Mouse (Mus musculus): Measurements from ENCODE around the gene E130311K13Rik. TPM values are rescaled to one million over a fixed set of nuclear protein-coding genes. Genes with fewer than 3 reads are reported as not detected.

E130311K13Rik gene
- polyA plus RNA-seq, 1 experiment from 2014 or later = 6.8 TPM

GRCm38 (mm10) chr3:63919634-63920033, 9.6 kb downstream of the E130311K13Rik start:
- Histone ChIP-seq H3K4me2 (no peak overlapping the region), H3K36me3 (peaks cover 16% of the 10 kb centered on the region), H3K4me3 (replicated peaks) (no peak overlapping the region), H3K27ac (no peak overlapping the region), H3K9ac (no peak overlapping the region), H3K9me3 (replicated peaks) (no peaks in the 10 kb centered on the region), H3K4me1 (no peaks in the 10 kb centered on the region), H3K27me3 (no peaks in the 10 kb centered on the region)
- no peak for ATAC-seq (replicated peaks; ENCODE audit: low FRiP score)
- WGBS = 73% methylated on average over 3 of the region's 3 CpGs

GRCm38 (mm10) chr3:63910301-63910700, 19.0 kb downstream of the E130311K13Rik start:
- H3K9ac ChIP-seq = no peak overlapping the region
- no peak overlapping the region for H3K4me2 ChIP-seq
- peaks cover 2% of the 10 kb centered on the region for H3K4me1 ChIP-seq
- H3K4me3 ChIP-seq (replicated peaks) = no peak overlapping the region
- 49% methylated on average over 4 of the region's 4 CpGs for WGBS
- H3K36me3 ChIP-seq = no peaks in the 10 kb centered on the region
- no peak overlapping the region for H3K27ac ChIP-seq
- H3K27me3 ChIP-seq = no peaks in the 10 kb centered on the region; the same call in 1 of the 2 replicates
- ATAC-seq (replicated peaks; ENCODE audit: low FRiP score) = no peak
- H3K9me3 ChIP-seq (replicated peaks) = no peaks in the 10 kb centered on the region

- WGBS = 2% methylated on average over 18 of the region's 18 CpGs
These were observed 24.0 kb downstream of the E130311K13Rik start for GRCm38 (mm10) chr3:63905241-63905640.

DNA sequence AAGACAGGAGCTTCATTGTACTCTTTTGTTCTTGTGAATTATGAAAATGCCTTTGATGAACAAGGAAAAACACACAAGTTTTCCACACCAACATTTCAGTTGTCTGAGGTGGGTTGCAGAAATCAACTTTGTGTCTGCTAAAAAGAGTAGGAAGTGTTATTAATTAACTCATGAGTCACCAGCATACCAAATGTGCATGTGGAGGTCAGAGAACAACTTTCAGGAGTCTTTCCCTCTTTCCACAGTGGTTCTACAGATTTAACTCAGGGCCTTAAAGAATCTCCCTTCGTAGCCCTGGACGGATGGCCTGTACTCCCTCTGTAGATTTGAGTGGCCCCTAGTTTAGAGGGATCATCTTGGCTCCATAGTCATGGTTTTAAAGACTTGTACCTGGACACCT, 25.1 kb downstream of the E130311K13Rik start:
- H3K36me3 ChIP-seq = no peaks in the 10 kb centered on the region
- H3K4me3 ChIP-seq (replicated peaks) = no peak overlapping the region
- WGBS = 74% methylated on average over 2 of the region's 2 CpGs
- no peaks in the 10 kb centered on the region for H3K9me3 ChIP-seq (replicated peaks)
- H3K9ac ChIP-seq = no peak overlapping the region
- H3K27ac ChIP-seq = peak overlapping the region; percentile 75
- H3K27me3 ChIP-seq = no peaks in the 10 kb centered on the region; the same call in 1 of the 2 replicates
- H3K4me1 ChIP-seq = peaks cover 20% of the 10 kb centered on the region
- ATAC-seq (replicated peaks; ENCODE audit: low FRiP score) = no peak
- H3K4me2 ChIP-seq = no peak overlapping the region

More at GRCm38 (mm10) chr3:63905241-63905640, 24.0 kb downstream of the E130311K13Rik start:
- H3K36me3 ChIP-seq = no peaks in the 10 kb centered on the region
- H3K4me3 ChIP-seq (replicated peaks) = peak overlapping the region; percentile 36
- H3K27me3 ChIP-seq = no peaks in the 10 kb centered on the region; the same call in 1 of the 2 replicates
- ATAC-seq (replicated peaks; ENCODE audit: low FRiP score) = no peak
- H3K27ac ChIP-seq = no peak overlapping the region
- H3K4me1 ChIP-seq = peaks cover 10% of the 10 kb centered on the region
- H3K9ac ChIP-seq = peak overlapping the region; percentile 43
- H3K4me2 ChIP-seq = peak overlapping the region; percentile 71
- no peaks in the 10 kb centered on the region for H3K9me3 ChIP-seq (replicated peaks)

GRCm38 (mm10) chr3:63900021-63900571, 29.2 kb downstream of the E130311K13Rik start:
- H3K4me2 ChIP-seq = peak overlapping the region; percentile 88
- H3K9me3 ChIP-seq (replicated peaks) = no peaks in the 10 kb centered on the region
- H3K27ac ChIP-seq = peak overlapping the region; percentile 89
- H3K4me3 ChIP-seq (replicated peaks) = peak overlapping the region; percentile 59
- peaks cover 42% of the 10 kb centered on the region for H3K4me1 ChIP-seq
- H3K9ac ChIP-seq = no peak overlapping the region
- WGBS = 3% methylated on average over 12 of the region's 12 CpGs
- ATAC-seq (replicated peaks; ENCODE audit: low FRiP score) = peak; percentile 53
- no peaks in the 10 kb centered on the region for H3K27me3 ChIP-seq
- H3K36me3 ChIP-seq = no peaks in the 10 kb centered on the region

DNA sequence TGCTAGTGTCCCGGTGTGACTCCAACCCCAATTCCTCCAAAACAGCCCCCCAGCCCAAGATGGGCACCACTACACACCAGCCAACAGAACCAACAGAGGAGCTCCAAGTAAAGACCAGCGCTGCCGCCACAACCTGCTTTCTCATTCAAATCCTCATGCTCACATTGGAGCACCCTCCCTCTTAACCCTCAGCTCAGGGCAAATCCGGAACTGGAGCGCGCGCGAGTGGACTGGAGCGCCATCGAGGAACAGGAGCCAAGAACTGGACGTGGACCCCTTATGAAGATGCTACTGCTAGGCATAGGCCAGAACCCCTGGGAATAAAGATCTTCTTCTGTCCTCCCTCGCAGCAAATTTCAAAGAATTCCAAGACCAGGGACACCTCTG, 30.0 kb downstream of the E130311K13Rik start, which contains the start of gene Plch1:
Gene Plch1, minus strand, starts transcription at position 164 of the 387 bp plus-strand sequence.
- Histone ChIP-seq H3K36me3 (no peaks in the 10 kb centered on the region), H3K27me3 (no peaks in the 10 kb centered on the region), H3K4me2 (peak within 1 kb of the TSS; percentile 88), H3K9me3 (replicated peaks) (no peaks in the 10 kb centered on the region), H3K4me3 (replicated peaks) (peak within 1 kb of the TSS; percentile 59), H3K9ac (peak within 1 kb of the TSS; percentile 58), H3K4me1 (peaks cover 43% of the 10 kb centered on the region), H3K27ac (peak within 1 kb of the TSS; percentile 89)
- ATAC-seq (replicated peaks; ENCODE audit: low FRiP score) = peak; percentile 77
- WGBS = under 1% methylated on average over 12 of the region's 12 CpGs

DNA sequence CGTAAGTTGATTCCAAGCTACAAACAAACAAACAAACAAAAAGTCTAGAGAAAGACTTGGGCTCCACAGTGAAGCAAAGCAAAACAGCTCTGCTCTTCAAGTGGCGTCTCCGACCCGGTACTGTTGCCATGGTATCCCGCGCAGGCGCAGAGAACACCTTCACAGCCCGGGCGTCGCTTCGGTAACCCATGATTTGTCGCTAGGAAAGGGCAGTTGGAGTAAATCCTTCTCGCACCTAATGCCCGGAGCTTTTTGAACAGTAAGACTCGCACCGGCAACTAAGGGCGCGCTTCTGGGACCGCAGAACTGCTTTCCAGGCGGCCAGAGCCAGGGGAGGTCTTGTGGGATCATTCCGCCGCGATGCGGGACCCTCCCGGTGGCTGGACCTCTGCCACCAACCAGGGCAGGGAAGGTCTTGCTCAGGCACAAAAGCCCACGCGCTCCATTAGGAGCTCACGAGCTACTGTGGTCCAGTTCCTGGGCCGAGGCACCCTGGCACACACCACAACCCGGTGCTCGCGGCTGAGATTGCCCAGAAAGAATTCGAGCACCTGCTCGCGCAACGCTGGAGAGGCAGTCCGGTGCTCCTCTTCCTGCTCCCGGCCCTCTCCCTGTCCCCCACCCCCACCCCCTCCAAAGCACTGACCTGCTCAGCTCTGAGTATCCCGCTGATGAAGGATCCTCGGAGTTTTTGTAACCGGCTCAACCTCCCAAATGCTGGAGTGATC, 30.5 kb downstream of the E130311K13Rik start:
- peak; percentile 80 for ATAC-seq (replicated peaks; ENCODE audit: low FRiP score)
- WGBS = under 1% methylated on average over 41 of the region's 41 CpGs
- Histone ChIP-seq H3K4me1 (peaks cover 41% of the 10 kb centered on the region), H3K36me3 (no peaks in the 10 kb centered on the region), H3K9ac (peak overlapping the region; percentile 58), H3K27ac (peak overlapping the region; percentile 89), H3K4me3 (replicated peaks) (peak overlapping the region; percentile 59), H3K27me3 (no peaks in the 10 kb centered on the region), H3K4me2 (peak overlapping the region; percentile 88), H3K9me3 (replicated peaks) (no peaks in the 10 kb centered on the region)

- Histone ChIP-seq H3K4me3 (replicated peaks) (0 out of 2 replicates have a peak overlapping the region, but pooled peaks have one; percentile 59), H3K4me2 (peak overlapping the region; percentile 88), H3K9me3 (replicated peaks) (no peaks in the 10 kb centered on the region), H3K4me1 (peaks cover 45% of the 10 kb centered on the region), H3K9ac (no peak overlapping the region), H3K36me3 (no peaks in the 10 kb centered on the region), H3K27ac (no peak overlapping the region), H3K27me3 (no peaks in the 10 kb centered on the region)
- no peak for ATAC-seq (replicated peaks; ENCODE audit: low FRiP score)
- WGBS = 2% methylated on average over 1 of the region's 1 CpGs
These were observed 32.1 kb downstream of the E130311K13Rik start for GRCm38 (mm10) chr3:63897177-63897576.

GRCm38 (mm10) chr3:63896303-63896702, 33.0 kb downstream of the E130311K13Rik start:
- Histone ChIP-seq H3K36me3 (no peaks in the 10 kb centered on the region), H3K27ac (no peak overlapping the region), H3K9me3 (replicated peaks) (no peaks in the 10 kb centered on the region), H3K4me3 (replicated peaks) (no peak overlapping the region), H3K9ac (no peak overlapping the region), H3K4me1 (peaks cover 45% of the 10 kb centered on the region), H3K27me3 (no peaks in the 10 kb centered on the region), H3K4me2 (0 out of 2 replicates have a peak overlapping the region, but pooled peaks have one; percentile 19)
- no peak for ATAC-seq (replicated peaks; ENCODE audit: low FRiP score)
- 53% methylated on average over 4 of the region's 4 CpGs for WGBS

- WGBS = 25% methylated on average over 2 of the region's 2 CpGs
- Histone ChIP-seq H3K4me3 (replicated peaks) (no peak overlapping the region), H3K36me3 (no peaks in the 10 kb centered on the region), H3K27ac (no peak overlapping the region), H3K9ac (no peak overlapping the region), H3K4me1 (peaks cover 45% of the 10 kb centered on the region), H3K9me3 (replicated peaks) (no peaks in the 10 kb centered on the region), H3K27me3 (no peaks in the 10 kb centered on the region), H3K4me2 (no peak overlapping the region)
- no peak for ATAC-seq (replicated peaks; ENCODE audit: low FRiP score)
These were observed 33.5 kb downstream of the E130311K13Rik start for GRCm38 (mm10) chr3:63895786-63896185.

GRCm38 (mm10) chr3:63893677-63894076, 35.6 kb downstream of the E130311K13Rik start:
- Histone ChIP-seq H3K4me3 (replicated peaks) (peak overlapping the region; percentile 21), H3K9ac (no peak overlapping the region), H3K36me3 (no peaks in the 10 kb centered on the region), H3K4me2 (peak overlapping the region; percentile 35), H3K9me3 (replicated peaks) (no peaks in the 10 kb centered on the region), H3K27me3 (no peaks in the 10 kb centered on the region), H3K4me1 (peaks cover 32% of the 10 kb centered on the region), H3K27ac (peak overlapping the region; percentile 75)
- ATAC-seq (replicated peaks; ENCODE audit: low FRiP score) = peak; percentile 24
- 41% methylated on average over 7 of the region's 7 CpGs for WGBS

DNA sequence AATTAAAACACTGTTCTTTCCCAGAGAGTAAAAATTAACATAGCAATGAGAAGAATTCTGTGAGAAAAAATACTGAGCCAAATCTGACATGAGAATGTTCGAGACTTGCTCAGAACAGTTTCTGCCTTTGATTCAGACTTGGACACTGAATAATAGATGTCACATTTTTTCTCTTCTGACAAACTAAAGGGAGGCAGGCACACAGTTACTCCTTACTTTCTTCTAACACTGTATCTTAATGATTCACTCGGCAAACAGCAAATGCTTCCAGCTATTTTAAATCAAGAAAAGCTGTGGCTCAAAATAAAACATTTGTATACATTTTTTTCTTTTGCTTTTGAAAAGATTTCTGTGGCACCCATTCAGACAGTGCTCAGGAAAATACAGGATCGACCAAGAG, 37.1 kb downstream of the E130311K13Rik start:
- no peak overlapping the region for H3K27ac ChIP-seq
- WGBS = 48% methylated on average over 3 of the region's 3 CpGs
- H3K27me3 ChIP-seq = no peaks in the 10 kb centered on the region
- H3K4me3 ChIP-seq (replicated peaks) = no peak overlapping the region
- H3K36me3 ChIP-seq = no peaks in the 10 kb centered on the region
- no peak overlapping the region for H3K4me2 ChIP-seq
- peaks cover 21% of the 10 kb centered on the region for H3K4me1 ChIP-seq
- no peaks in the 10 kb centered on the region for H3K9me3 ChIP-seq (replicated peaks)
- H3K9ac ChIP-seq = no peak overlapping the region
- ATAC-seq (replicated peaks; ENCODE audit: low FRiP score) = no peak

Measured in kidney, embryonic 15.5 days (tissue).